In genomic region chr7:129256621-129257373, GRCm38 (mm10) we compare ENCODE assay signal across 10 mouse cellular contexts. TPM values are rescaled to one million over a fixed set of nuclear protein-coding genes. Genes with fewer than 3 reads are reported as not detected.
DNase-seq lines count a peak whose midpoint lies in the region; ATAC-seq lines count a peak whose summit lies in the region.
"Had no signal": no experiment of that assay in that cellular context is flagged by ENCODE, and none has a peak within 500 bp of the region (broad histone marks: within the 10 kb centered on the region; RNA-seq: fewer than 3 reads in every experiment).

Plpp4 (plus strand) TSS chr7:129257031.

- H3K27me3 ChIP-seq in intestine, embryonic 16.5 days (replicated peaks; ENCODE audit: control insufficient read depth, insufficient read depth, low read length), result peaks cover 21% of the 10 kb centered on the region; the same call in 1 of the 2 replicates
- H3K27me3 ChIP-seq in liver, embryonic 15.5 days, result peaks cover 35% of the 10 kb centered on the region

- peak within 1 kb of the TSS; percentile 90 for H3K4me2 ChIP-seq in intestine, embryonic 16.5 days (ENCODE audit: low read depth, low read length)
- H3K4me2 ChIP-seq in liver, embryonic 15.5 days, result peak within 1 kb of the TSS; percentile 29; the same call in 1 of the 2 replicates

- H3K27ac ChIP-seq in intestine, embryonic 16.5 days (ENCODE audit: low read length), result no peak within 1 kb of the TSS
- no peak within 1 kb of the TSS for H3K27ac ChIP-seq in liver, embryonic 15.5 days (replicated peaks)

- no peaks in the 10 kb centered on the region for H3K9me3 ChIP-seq in intestine, embryonic 16.5 days (ENCODE audit: control insufficient read depth, low read length)
- no peaks in the 10 kb centered on the region for H3K9me3 ChIP-seq in liver, embryonic 15.5 days (replicated peaks)

- no peaks in the 10 kb centered on the region; the same call in 1 of the 2 replicates for H3K4me1 ChIP-seq in intestine, embryonic 16.5 days (ENCODE audit: control insufficient read depth, insufficient read depth, low read length)
- H3K4me1 ChIP-seq in liver, embryonic 15.5 days (replicated peaks), result no peaks in the 10 kb centered on the region

- 1% methylated on average over 65 of the region's 66 CpGs for WGBS in intestine, embryonic 16.5 days
- 2% methylated on average over 64 of the region's 66 CpGs for WGBS in liver, embryonic 15.5 days (ENCODE audit: insufficient replicate concordance)

- ATAC-seq in intestine, embryonic 16.5 days, result peak; percentile 88
- no peak for ATAC-seq in liver, embryonic 15.5 days (ENCODE audit: insufficient read depth)

- no peaks in the 10 kb centered on the region for H3K36me3 ChIP-seq in intestine, embryonic 16.5 days (ENCODE audit: control insufficient read depth, insufficient read depth, low read length)
- no peaks in the 10 kb centered on the region for H3K36me3 ChIP-seq in liver, embryonic 15.5 days (replicated peaks)

- H3K9ac ChIP-seq in intestine, embryonic 16.5 days (ENCODE audit: low read depth, low read length), result peak within 1 kb of the TSS; percentile 58
- H3K9ac ChIP-seq in liver, embryonic 15.5 days, result no peak within 1 kb of the TSS

- DNase-seq in gastrocnemius, postnatal 10 days, result peak; percentile 43
- no peak for DNase-seq in gastrocnemius, adult 18-20 months (ENCODE audit: low spot score)
- DNase-seq in adrenal gland, postnatal 14 days, result peak; percentile 43
- DNase-seq in frontal cortex, postnatal 25 days (ENCODE audit: low spot score in 2 of 2), result peak; percentile 25 to 38
- peak; percentile 61 to 65 for DNase-seq in right cerebral cortex, postnatal 10 days (ENCODE audit: low spot score in 2 of 2)
- DNase-seq in spleen, postnatal 14 days (ENCODE audit: low spot score in 2 of 2), result no peak

- H3K4me3 ChIP-seq in intestine, embryonic 16.5 days (ENCODE audit: low read length), result peak within 1 kb of the TSS; percentile 48
- no peak within 1 kb of the TSS for H3K4me3 ChIP-seq in liver, embryonic 15.5 days (replicated peaks)
- H3K4me3 ChIP-seq: erythroblast, embryonic 14.5 days had no signal

RNA-seq across cellular contexts. Expression of gene Plpp4, which starts in this region (rescaled TPM):
- under 1 TPM; 0.70 to 0.82 TPM for total RNA-seq in gastrocnemius, postnatal 10 days (2021)
- not detected for total RNA-seq in gastrocnemius, adult 18-20 months (2021)
- total RNA-seq in adrenal gland, postnatal 14 days (2021), result not detected in 2 replicates
- 0.20 and 0.28 TPM in 2 replicates for polyA plus RNA-seq in intestine, embryonic 16.5 days (2015; fragmentation: Nextera tagmentation; extraction: Ambion mirVana)
- polyA plus RNA-seq in liver, embryonic 15.5 days (2015; fragmentation: Nextera tagmentation; extraction: Ambion mirVana), result not detected in 2 replicates
- polyA plus RNA-seq: erythroblast, embryonic 14.5 days; spleen, adult 2 months had no signal

Comparison
In these comparisons a context has a peak if more than half of its experiments do, and no peak if none do; other contexts are left out.
1. Peak in DNase-seq in gastrocnemius, postnatal 10 days; RNA of the gene not detected or under 1 TPM.
2. Peak in DNase-seq in adrenal gland, postnatal 14 days; RNA of the gene not detected or under 1 TPM.
3. Peak in ATAC-seq, H3K4me3 ChIP-seq, H3K9ac ChIP-seq and H3K4me2 ChIP-seq in intestine, embryonic 16.5 days; RNA of the gene not detected or under 1 TPM.
4. DNase-seq: peak in frontal cortex, postnatal 25 days (2 of 2) and right cerebral cortex, postnatal 10 days (2 of 2); none in gastrocnemius, adult 18-20 months (single experiment) and spleen, postnatal 14 days (0 of 2).